Mouse (Mus musculus): ENCODE measurements around the gene Brd1.
"Not testable (repeated sequence)": the region's sequence is repeated elsewhere in the genome, so short reads cannot be mapped to it uniquely, and the experiment has no call there.

The Brd1 gene

GRCm38 (mm10) chr15:88732405-88733020 is 1.5 kb downstream of the Brd1 start:
- DNase-seq (ENCODE audit: low read depth in 2 of 2, low spot score in 2 of 2), result no peak

GRCm38 (mm10) chr15:88730717-88731116 is 3.3 kb downstream of the Brd1 start:
- no peak for DNase-seq (ENCODE audit: low read depth in 2 of 2, low spot score in 2 of 2)

- no peak for DNase-seq (ENCODE audit: low read depth in 2 of 2, low spot score in 2 of 2)
Measured at GRCm38 (mm10) chr15:88727204-88727603, 6.8 kb downstream of the Brd1 start.

- no peak for DNase-seq (ENCODE audit: low read depth in 2 of 2, low spot score in 2 of 2)
Measured at GRCm38 (mm10) chr15:88725036-88725435, 9.0 kb downstream of the Brd1 start.

GRCm38 (mm10) chr15:88724311-88724710 is 9.7 kb downstream of the Brd1 start:
- DNase-seq (ENCODE audit: low read depth in 2 of 2, low spot score in 2 of 2), result no peak

GRCm38 (mm10) chr15:88723205-88723604 is 10.8 kb downstream of the Brd1 start:
- no peak for DNase-seq (ENCODE audit: low read depth in 2 of 2, low spot score in 2 of 2)

- no peak for DNase-seq (ENCODE audit: low read depth in 2 of 2, low spot score in 2 of 2)
Measured at GRCm38 (mm10) chr15:88717239-88717638, 16.8 kb downstream of the Brd1 start.

GRCm38 (mm10) chr15:88716350-88716749 is 17.7 kb downstream of the Brd1 start:
- peak in 1 of 2 experiments; percentile 39 for DNase-seq (ENCODE audit: low read depth in 2 of 2, low spot score in 2 of 2)

GRCm38 (mm10) chr15:88714021-88714589 is 19.9 kb downstream of the Brd1 start:
- no peak for DNase-seq (ENCODE audit: low read depth in 2 of 2, low spot score in 2 of 2)

GRCm38 (mm10) chr15:88712501-88712900 is 21.5 kb downstream of the Brd1 start:
- DNase-seq (ENCODE audit: low read depth in 2 of 2, low spot score in 2 of 2), result no peak

GRCm38 (mm10) chr15:88709878-88710277 is 24.2 kb downstream of the Brd1 start:
- DNase-seq (ENCODE audit: low read depth in 2 of 2, low spot score in 2 of 2), result no peak

- no peak for DNase-seq (ENCODE audit: low read depth in 2 of 2, low spot score in 2 of 2)
Measured at GRCm38 (mm10) chr15:88708657-88709511, 25.1 kb downstream of the Brd1 start.

GRCm38 (mm10) chr15:88708204-88708603 is 25.8 kb downstream of the Brd1 start:
- DNase-seq (ENCODE audit: low read depth in 2 of 2, low spot score in 2 of 2), result no peak

GRCm38 (mm10) chr15:88706987-88707386 is 27.0 kb downstream of the Brd1 start:
- not testable (repeated sequence) for DNase-seq (ENCODE audit: low read depth in 2 of 2, low spot score in 2 of 2)

- no peak for DNase-seq (ENCODE audit: low read depth in 2 of 2, low spot score in 2 of 2)
Measured at GRCm38 (mm10) chr15:88706320-88706719, 27.7 kb downstream of the Brd1 start.

- no peak for DNase-seq (ENCODE audit: low read depth in 2 of 2, low spot score in 2 of 2)
Measured at GRCm38 (mm10) chr15:88704284-88704683, 29.7 kb downstream of the Brd1 start.

- DNase-seq (ENCODE audit: low read depth in 2 of 2, low spot score in 2 of 2), result no peak
Measured at GRCm38 (mm10) chr15:88702501-88702900, 31.5 kb downstream of the Brd1 start.

GRCm38 (mm10) chr15:88700759-88701158 is 33.3 kb downstream of the Brd1 start:
- no peak for DNase-seq (ENCODE audit: low read depth in 2 of 2, low spot score in 2 of 2)

- DNase-seq (ENCODE audit: low read depth in 2 of 2, low spot score in 2 of 2), result no peak
Measured at GRCm38 (mm10) chr15:88699508-88699907, 34.5 kb downstream of the Brd1 start.

GRCm38 (mm10) chr15:88697586-88697985 is 36.4 kb downstream of the Brd1 start:
- DNase-seq (ENCODE audit: low read depth in 2 of 2, low spot score in 2 of 2), result no peak

- no peak for DNase-seq (ENCODE audit: low read depth in 2 of 2, low spot score in 2 of 2)
Measured at GRCm38 (mm10) chr15:88696055-88696454, 38.0 kb downstream of the Brd1 start.

- no peak for DNase-seq (ENCODE audit: low read depth in 2 of 2, low spot score in 2 of 2)
Measured at GRCm38 (mm10) chr15:88694033-88694432, 40.0 kb downstream of the Brd1 start.
